Mouse (Mus musculus) kidney, adult 11 months (tissue): ENCODE data around the gene Slc47a2.
A peak's percentile ranks its signal among the peaks of the same experiment; 100 is the strongest.

ENCODE experiments used
- DNase-seq: peaks from one replicate; pipeline ENCODE4 v3.0.0; 2022

The Slc47a2 gene

DNA sequence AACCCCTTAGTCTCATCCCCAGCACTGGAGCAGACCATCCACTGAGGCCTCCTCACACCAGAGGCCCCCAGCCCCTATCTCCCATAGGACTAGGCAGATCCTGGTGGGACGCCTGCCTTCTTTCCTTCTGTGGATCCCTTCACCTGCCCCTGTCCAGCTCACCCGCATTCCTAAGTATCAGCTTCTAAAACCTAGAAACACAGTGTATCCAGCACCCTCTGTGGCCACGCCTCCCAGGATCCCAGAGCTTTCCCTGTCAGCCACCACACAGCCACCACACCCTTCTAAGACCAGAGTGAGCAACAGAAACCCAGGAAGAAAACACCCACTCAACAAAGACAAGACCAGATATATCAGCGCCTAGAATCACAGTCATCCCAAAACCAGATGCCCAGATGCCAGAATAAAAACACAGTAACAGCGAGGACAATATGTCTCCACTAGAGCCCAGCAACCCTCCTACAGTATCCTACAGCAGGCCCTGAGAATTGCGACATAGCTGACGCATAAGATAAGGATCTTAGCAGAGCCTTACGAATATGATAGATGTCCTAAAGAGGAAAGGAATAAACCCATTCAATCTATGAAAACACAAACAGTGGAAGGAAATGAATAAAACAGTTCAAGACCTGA lies 64.1 kb downstream of the Slc47a2 start:
- no peak for DNase-seq

DNA sequence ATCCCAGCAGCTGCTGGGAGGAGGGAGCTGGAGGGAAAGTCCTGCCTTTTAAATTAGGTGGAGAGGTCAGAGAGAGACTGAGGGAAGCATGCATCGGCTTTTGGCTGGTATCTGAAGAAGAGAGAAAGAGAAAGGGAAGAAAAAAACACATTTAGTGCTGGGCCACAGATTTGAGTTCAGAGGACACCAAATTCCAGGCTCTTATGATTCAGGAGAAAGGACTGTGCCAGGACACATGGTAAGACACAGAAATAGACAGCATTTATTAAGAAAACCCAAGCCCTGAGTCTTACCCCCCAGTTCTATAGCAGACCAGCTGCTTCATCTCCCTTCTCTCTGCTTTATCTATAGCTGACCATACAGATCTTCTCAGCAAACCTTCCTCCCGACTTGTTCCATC lies 64.7 kb downstream of the Slc47a2 start:
- no peak for DNase-seq

DNA sequence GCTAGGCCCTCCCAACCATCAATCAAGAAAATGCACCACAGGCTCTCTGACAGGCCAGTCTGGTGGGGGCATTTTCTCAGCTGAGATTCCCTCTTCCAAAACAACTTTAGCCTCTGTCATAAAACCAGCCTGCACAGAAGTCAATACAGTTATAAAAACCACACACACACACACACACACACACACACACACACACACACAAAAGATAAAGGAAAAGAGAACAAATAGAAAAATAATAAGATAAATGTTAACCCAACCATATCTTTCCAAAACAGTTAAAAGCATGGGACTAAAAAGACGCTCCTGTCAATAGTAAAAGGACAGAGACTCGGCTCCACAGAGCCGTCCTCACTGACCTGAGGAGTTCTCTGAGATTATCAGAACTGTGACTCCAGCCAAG lies 66.2 kb downstream of the Slc47a2 start:
- DNase-seq, result no peak

DNA sequence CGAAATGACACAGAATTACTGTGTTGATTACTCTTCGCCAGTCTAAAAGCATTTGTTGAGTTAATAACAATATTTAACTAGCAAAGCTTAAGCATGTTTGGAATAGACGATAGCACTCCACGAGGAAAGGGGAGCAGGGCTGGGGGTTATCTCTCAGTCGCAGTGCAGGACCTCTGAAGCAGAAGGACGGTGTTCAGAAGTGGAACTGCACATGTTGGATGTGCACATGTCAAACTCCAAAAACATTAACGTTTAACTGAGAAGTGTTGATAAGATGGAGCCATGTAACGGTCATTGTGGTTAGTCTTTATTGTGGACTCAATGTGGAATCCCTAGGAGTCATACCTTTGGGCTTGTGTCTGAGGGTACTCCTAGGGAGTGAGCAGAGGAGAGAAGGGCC lies 67.6 kb downstream of the Slc47a2 start:
- DNase-seq, result no peak

DNA sequence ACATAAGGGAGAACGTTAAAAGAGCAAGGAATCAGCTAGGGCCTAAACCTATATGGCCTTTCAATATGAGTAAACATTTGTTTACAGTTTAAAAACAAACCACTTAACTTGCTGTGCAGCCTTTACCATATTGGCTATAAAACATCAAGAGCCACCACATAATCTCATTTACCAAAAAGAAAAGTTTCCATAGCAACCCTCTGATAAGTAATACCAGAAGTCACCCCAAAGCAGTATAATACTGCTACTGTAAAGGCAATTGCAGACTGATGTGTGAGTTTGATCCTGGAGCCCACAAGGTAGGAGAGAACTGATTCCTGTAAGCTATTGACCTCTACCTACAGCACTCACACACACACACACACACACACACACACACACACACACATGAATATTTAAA lies 68.2 kb downstream of the Slc47a2 start:
- DNase-seq, result no peak

DNA sequence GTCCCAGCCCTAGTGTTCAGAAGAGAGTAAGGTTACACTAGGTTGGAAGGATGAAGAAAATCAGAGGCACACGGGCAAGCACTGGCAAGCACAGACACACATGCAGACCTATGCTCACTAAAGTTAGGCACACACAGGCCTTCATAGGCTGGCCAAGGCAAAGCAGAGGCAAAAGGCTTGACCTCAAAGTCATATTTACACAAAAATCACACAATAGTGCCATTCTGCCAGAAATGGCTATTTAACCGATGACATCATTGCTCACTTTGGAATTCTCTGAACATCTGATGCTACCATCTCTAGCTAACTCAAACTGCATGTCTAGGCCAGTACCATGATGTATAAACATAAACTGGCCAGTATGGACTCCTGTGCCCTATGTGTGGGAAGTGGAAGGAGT lies 68.7 kb downstream of the Slc47a2 start:
- DNase-seq, result no peak

DNA sequence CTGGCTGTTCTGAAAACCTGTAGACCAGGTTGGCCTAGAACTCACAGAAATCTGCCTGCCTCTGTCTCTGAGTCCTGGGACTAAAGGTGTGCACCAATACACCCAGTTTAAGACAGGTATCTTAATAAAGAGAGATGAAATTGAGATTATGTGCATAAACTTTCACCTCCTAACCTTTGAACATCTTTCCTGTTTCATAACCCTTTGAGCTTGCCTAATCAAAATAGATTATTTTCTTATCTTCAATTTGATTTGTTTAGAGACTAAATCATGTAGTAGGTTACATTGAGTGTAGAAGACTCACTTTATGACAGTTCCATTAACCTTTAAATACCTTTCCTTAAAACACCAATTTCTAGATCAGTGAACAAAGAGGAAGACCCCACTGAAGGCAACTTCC lies 71.0 kb downstream of the Slc47a2 start:
- no peak for DNase-seq

DNA sequence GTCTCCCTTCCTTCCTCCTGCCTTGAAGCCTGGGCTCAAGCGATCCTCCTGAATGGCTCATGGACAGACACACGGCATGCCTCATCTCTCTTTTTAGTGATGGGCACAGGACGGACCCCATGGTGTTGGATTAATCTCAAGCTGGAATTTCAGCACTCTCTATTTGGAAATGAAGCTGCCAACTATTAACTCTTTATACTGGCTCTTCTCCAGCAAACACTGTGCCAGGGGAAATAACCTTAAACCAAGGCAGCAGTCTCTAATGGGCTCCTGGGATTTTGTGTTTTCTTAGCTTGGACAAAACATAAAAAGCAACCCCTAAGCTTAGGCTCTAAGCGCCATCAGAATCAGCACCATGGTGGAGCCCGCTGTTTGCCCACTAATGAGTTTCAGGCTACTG lies 72.3 kb downstream of the Slc47a2 start:
- no peak for DNase-seq

DNA sequence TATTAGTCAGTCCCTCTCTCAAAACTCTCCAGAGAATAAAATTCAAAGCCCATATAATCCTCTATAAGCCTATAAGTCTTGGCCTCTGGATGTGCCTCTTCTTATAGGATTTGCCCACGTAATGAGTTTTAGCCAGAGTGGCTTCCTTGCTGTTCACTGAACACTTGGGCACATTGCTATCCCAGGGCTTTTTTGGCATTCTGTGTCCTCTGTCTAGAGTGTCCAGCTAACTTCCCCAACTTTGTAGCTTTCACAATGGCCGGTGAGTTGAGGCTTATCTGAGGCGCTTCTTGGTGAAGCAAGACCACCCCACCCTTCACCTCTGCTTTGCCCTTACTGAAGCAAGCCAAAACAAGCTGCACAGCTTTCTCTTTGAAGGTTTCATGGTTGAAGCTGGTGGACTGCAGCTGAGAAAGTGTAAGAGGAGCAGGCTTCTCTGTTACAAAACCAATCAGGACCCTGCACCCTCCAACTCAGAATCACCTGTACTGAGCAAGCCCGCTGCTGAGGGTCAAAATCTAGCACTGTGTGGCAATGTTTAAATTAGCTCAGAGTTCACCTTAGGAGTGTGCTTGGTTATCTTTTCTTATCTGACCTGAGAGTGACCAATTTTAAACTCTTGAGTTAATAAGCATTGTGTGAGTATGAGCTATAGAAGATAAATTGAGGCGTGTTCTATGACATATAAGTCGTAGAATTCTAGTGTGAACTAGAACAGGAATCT lies 73.9 kb downstream of the Slc47a2 start:
- DNase-seq, result no peak

DNA sequence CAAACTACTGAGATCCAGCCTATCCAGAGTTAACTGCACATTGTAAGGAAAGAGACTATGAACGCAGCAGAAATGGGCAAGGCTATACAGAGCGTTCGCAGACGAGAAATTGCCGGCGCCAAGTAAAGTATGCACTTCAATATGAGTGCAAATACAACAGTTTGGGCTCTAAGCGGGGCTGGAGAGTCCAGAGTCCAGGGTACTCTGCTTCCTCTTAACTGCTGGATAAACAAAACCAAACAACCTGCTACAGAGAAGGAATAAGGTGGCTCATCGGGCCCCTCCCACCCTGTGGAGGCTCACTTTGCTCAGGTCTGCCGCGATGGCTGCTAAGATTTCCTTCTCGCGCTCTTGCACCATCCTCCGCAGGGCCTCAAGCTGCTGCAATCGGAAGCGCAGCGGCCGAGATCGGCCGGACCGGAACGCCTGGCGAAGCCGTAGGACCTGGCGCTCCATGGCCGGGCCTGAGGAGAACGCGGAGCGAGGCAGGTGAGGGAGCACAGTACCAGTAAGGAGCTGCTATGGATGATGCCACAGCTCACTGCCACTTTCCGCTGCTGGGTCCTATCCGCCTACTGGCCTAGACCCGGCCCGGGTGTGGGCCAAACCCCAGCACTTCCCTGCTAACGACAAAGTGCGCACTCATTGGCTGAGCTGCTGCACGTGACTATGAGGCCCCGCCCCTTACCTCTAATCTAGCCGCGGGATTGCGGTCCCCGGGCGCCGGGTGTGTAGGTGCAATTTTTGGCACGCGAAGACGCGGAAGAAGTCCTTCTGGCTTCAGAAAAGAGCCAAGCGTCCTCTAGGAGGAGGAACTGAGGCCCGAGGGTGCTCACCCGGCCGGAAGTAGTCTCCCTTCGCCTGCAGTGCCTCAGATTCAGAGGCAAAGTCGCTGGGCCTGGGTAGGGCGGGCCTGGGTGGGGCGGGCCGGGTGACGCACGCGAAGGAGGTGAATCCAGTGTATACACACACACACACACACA lies 75.8 kb downstream of the Slc47a2 start, which contains the start of gene Aldh3a2:
Gene Aldh3a2, minus strand, starts transcription at position 914 of the 983 bp plus-strand sequence.
- DNase-seq, result peak; percentile 95

DNA sequence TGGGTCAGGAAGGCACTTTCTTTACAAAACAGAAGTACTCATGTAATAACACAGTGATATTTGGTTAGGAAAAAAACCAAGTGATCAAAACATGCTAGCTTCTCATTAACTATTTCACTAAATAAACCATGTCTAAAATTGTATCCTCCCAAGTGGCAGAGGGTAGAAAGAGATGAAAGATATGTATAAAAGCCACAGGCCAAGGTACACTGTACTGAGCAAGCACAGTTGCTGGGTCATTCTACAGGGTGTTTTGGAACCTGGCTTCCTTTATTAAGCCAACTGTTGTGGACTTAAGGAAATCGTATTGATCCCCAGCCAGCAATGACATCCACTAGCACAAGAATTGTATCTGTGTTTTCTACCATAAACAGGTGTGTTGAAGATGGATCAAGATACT lies 78.8 kb downstream of the Slc47a2 start:
- no peak for DNase-seq

DNA sequence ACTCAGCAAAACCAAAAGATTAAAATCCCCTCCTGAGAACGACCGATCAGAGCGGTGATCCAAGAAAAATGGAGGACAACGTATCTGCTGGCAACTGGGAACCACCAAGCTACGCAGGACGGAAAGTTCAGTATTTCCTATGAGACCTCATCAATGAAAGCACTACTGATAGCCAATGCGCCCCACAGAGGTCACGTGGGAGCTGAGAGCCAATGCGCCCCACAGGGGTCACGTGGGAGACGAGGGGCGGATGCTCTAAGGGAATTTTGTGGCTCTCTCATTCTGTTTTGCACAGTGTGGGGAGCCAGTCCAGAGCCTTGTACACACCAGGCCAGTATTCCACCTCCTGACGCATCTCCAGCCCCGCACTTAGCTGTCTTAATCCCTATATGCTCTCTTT lies 80.1 kb downstream of the Slc47a2 start:
- DNase-seq, result no peak

DNA sequence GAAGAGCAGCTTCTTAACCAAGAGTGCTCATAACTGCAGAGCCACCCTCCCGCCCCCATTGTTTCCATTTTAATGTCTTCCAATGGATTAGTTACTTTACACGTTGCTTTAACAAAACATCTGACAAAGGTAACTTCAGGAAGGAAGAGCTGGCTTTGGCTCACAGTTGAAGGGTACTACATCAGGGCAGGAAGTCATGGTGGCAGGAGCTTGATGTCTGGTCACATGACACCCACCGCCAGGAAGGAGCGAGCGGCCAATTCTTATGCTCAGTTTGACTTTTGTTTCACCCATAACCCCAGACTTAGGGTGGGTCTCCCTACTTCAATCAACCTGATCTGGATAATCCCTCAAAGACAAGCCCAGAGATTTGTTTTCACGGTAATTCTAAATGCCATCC lies 83.6 kb downstream of the Slc47a2 start:
- DNase-seq, result no peak

DNA sequence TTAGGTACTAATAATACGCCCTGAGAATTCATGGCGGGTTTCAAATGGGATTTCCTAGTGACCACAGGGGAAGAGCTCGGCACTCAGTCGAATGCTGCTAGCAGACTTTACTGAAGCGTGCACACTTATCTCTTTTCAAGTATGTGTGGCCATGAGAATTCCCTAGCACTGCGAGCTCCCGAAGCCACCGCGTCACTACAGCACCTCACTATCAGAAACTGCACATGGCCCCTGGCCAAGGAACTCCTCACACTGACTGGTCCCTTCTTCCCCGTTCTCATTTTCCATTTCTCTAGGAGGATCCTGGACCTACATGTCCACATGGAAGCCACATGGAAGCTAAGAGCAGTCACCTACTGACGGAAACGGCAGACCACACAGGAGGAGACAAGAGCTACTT lies 89.9 kb downstream of the Slc47a2 start:
- DNase-seq, result no peak

DNA sequence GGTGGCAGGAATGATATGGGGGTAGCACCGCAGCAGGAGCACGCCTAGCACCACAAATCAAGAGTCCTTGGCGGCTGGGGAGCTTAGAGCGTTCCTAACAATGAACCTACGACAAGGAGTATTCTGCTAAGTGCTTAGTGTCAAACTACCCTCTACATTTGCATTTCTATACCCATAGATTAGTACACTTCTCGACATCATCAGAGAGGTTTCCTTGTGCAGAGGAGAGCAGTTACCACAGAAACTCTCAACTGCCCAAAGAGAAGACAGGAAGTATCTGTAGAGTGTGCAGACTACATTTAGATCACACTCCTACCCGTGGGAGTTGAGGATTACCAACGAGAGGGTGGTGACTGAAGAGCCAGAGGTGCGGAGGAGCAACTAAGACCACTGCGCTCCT lies 90.9 kb downstream of the Slc47a2 start:
- DNase-seq, result no peak
